Mouse (Mus musculus) adipocyte (in vitro differentiated cells): ENCODE data around the gene Spag17.

Experiments
- DNase-seq: peaks from one replicate; pipeline ENCODE4 v3.0.0-alpha.2; 2016; ENCODE audit warnings: low spot score

The Spag17 gene

GRCm38 (mm10) chr3:100163556-100163955, 278.4 kb downstream of the Spag17 start:
- peak; percentile 40 for DNase-seq

GRCm38 (mm10) chr3:100164991-100165390, 279.8 kb downstream of the Spag17 start:
- peak; percentile 5 for DNase-seq

GRCm38 (mm10) chr3:100176031-100176430, 290.8 kb downstream of the Spag17 start:
- DNase-seq, result no peak

GRCm38 (mm10) chr3:100180471-100180870, 295.3 kb downstream of the Spag17 start:
- no peak for DNase-seq

- peak; percentile 83 for DNase-seq
These were observed 304.2 kb downstream of the Spag17 start for GRCm38 (mm10) chr3:100189444-100189843.

- no peak for DNase-seq
These were observed 304.7 kb downstream of the Spag17 start for GRCm38 (mm10) chr3:100189861-100190260.
